Mouse (Mus musculus) limb, embryonic 15.5 days (tissue): ENCODE measurements at regions not wholly inside any gene's neighbourhood (a gene's known extent, or its start where the extent isn't known, plus 50 kb on each side); places are given as distances from the start of the nearest gene placed in this dataset.

Experiments used
- ATAC-seq: fragments of 200-750 bp; cut with Nextera tagmentation; 2 replicates; pipeline ENCODE4 v1.8.0; 2017; ENCODE audit warnings: low read depth, moderate TSS enrichment; ENCODE audit not compliant: insufficient number of reproducible peaks, low FRiP score, low TSS enrichment
- H3K27ac ChIP-seq: fragments of 300-500 bp; sonication (generic); 2 replicates; pipeline ENCODE4 v1.5.1; 2015; ENCODE audit warnings: moderate library complexity, mild to moderate bottlenecking, inconsistent platforms
- H3K27me3 ChIP-seq: fragments of 300-500 bp; sonication (generic); 2 replicates; pipeline ENCODE4 v1.6.1; 2015; ENCODE audit warnings: inconsistent platforms
- H3K36me3 ChIP-seq: fragments of 300-500 bp; sonication (generic); 2 replicates; pipeline ENCODE4 v1.6.1; 2015; ENCODE audit warnings: inconsistent platforms
- H3K4me1 ChIP-seq: fragments of 300-500 bp; sonication (generic); 2 replicates; pipeline ENCODE4 v1.6.1; 2015; ENCODE audit warnings: inconsistent platforms
- H3K4me2 ChIP-seq: fragments of 300-500 bp; sonication (generic); 2 replicates; pipeline ENCODE4 v1.6.1; 2015; ENCODE audit warnings: mild to moderate bottlenecking, inconsistent platforms
- H3K4me3 ChIP-seq: fragments of 300-500 bp; sonication (generic); 2 replicates; pipeline ENCODE4 v1.5.1; 2015; ENCODE audit warnings: mild to moderate bottlenecking, inconsistent platforms
- H3K9ac ChIP-seq: fragments of 300-500 bp; sonication (generic); 2 replicates; pipeline ENCODE4 v1.6.1; 2015; ENCODE audit warnings: inconsistent platforms
- H3K9me3 ChIP-seq: fragments of 300-500 bp; sonication (generic); 2 replicates; pipeline ENCODE4 v1.6.1; 2016; ENCODE audit warnings: inconsistent platforms
- WGBS: fragments of 180-500 bp; shearing (Covaris S2); methylation state at CpG from one replicate; pipeline ENCODE4 v1.1.7; 2015; 5-methylcytosine and 5-hydroxymethylcytosine counted together

GRCm38 (mm10) chr9:94219116-94219515 lies 318.8 kb downstream of the 1190002N15Rik start:
- Histone ChIP-seq H3K4me2 (no peak overlapping the region), H3K36me3 (no peaks in the 10 kb centered on the region), H3K4me1 (no peaks in the 10 kb centered on the region), H3K9me3 (no peaks in the 10 kb centered on the region), H3K27ac (no peak overlapping the region), H3K27me3 (no peaks in the 10 kb centered on the region), H3K9ac (no peak overlapping the region), H3K4me3 (no peak overlapping the region)
- WGBS = 79% methylated on average over 2 of the region's 2 CpGs
- ATAC-seq = no peak

GRCm38 (mm10) chr9:94216414-94217279 lies 321.2 kb downstream of the 1190002N15Rik start:
- no peak overlapping the region for H3K4me2 ChIP-seq
- no peaks in the 10 kb centered on the region for H3K4me1 ChIP-seq
- no peaks in the 10 kb centered on the region for H3K27me3 ChIP-seq
- H3K9ac ChIP-seq = no peak overlapping the region
- H3K4me3 ChIP-seq = no peak overlapping the region
- no peaks in the 10 kb centered on the region for H3K9me3 ChIP-seq
- no peaks in the 10 kb centered on the region for H3K36me3 ChIP-seq
- no peak for ATAC-seq
- H3K27ac ChIP-seq = no peak overlapping the region
- WGBS = 59% methylated on average over 8 of the region's 8 CpGs

- no peak overlapping the region for H3K27ac ChIP-seq
- H3K4me3 ChIP-seq = no peak overlapping the region
- H3K4me1 ChIP-seq = no peaks in the 10 kb centered on the region
- H3K27me3 ChIP-seq = no peaks in the 10 kb centered on the region
- no peaks in the 10 kb centered on the region for H3K36me3 ChIP-seq
- H3K4me2 ChIP-seq = no peak overlapping the region
- H3K9me3 ChIP-seq = no peaks in the 10 kb centered on the region
- no peak overlapping the region for H3K9ac ChIP-seq
- 65% methylated on average over 9 of the region's 9 CpGs for WGBS
- no peak for ATAC-seq
Observed at GRCm38 (mm10) chr9:94210467-94211249, 327.2 kb downstream of the 1190002N15Rik start.

GRCm38 (mm10) chr9:94208987-94209386 lies 328.9 kb downstream of the 1190002N15Rik start:
- whole genome bisulfite sequencing = 81% methylated on average over 3 of the region's 3 CpGs
- no peak overlapping the region for H3K4me2 ChIP-seq
- no peaks in the 10 kb centered on the region for H3K27me3 ChIP-seq
- ATAC-seq = no peak
- H3K4me1 ChIP-seq = no peaks in the 10 kb centered on the region
- no peak overlapping the region for H3K4me3 ChIP-seq
- H3K36me3 ChIP-seq = no peaks in the 10 kb centered on the region
- no peak overlapping the region for H3K27ac ChIP-seq
- H3K9me3 ChIP-seq = no peaks in the 10 kb centered on the region
- H3K9ac ChIP-seq = no peak overlapping the region

GRCm38 (mm10) chr9:94200892-94201291 lies 337.0 kb downstream of the 1190002N15Rik start:
- no peak overlapping the region for H3K4me3 ChIP-seq
- WGBS = 90% methylated on average over 1 of the region's 1 CpGs
- H3K27ac ChIP-seq = no peak overlapping the region
- no peaks in the 10 kb centered on the region for H3K27me3 ChIP-seq
- H3K4me2 ChIP-seq = no peak overlapping the region
- H3K9me3 ChIP-seq = no peaks in the 10 kb centered on the region
- no peak for ATAC-seq
- no peak overlapping the region for H3K9ac ChIP-seq
- no peaks in the 10 kb centered on the region for H3K36me3 ChIP-seq
- no peaks in the 10 kb centered on the region for H3K4me1 ChIP-seq

GRCm38 (mm10) chr9:94199864-94200263 lies 338.0 kb downstream of the 1190002N15Rik start:
- H3K4me3 ChIP-seq = no peak overlapping the region
- ATAC-seq = no peak
- no peaks in the 10 kb centered on the region for H3K36me3 ChIP-seq
- no peaks in the 10 kb centered on the region for H3K4me1 ChIP-seq
- WGBS = 91% methylated on average over 2 of the region's 2 CpGs
- no peaks in the 10 kb centered on the region for H3K27me3 ChIP-seq
- H3K4me2 ChIP-seq = no peak overlapping the region
- H3K27ac ChIP-seq = no peak overlapping the region
- H3K9ac ChIP-seq = no peak overlapping the region
- no peaks in the 10 kb centered on the region for H3K9me3 ChIP-seq

GRCm38 (mm10) chr9:94191083-94191482 lies 346.8 kb downstream of the 1190002N15Rik start:
- Histone ChIP-seq H3K4me3 (no peak overlapping the region), H3K4me2 (no peak overlapping the region), H3K27ac (no peak overlapping the region), H3K9ac (no peak overlapping the region), H3K4me1 (no peaks in the 10 kb centered on the region), H3K36me3 (no peaks in the 10 kb centered on the region), H3K9me3 (no peaks in the 10 kb centered on the region), H3K27me3 (no peaks in the 10 kb centered on the region)
- WGBS = 78% methylated on average over 3 of the region's 3 CpGs
- no peak for ATAC-seq

- Histone ChIP-seq H3K4me1 (no peaks in the 10 kb centered on the region), H3K27me3 (no peaks in the 10 kb centered on the region), H3K36me3 (no peaks in the 10 kb centered on the region), H3K9ac (no peak overlapping the region), H3K4me2 (no peak overlapping the region), H3K27ac (no peak overlapping the region), H3K4me3 (no peak overlapping the region), H3K9me3 (no peaks in the 10 kb centered on the region)
- ATAC-seq = no peak
- 63% methylated on average over 2 of the region's 2 CpGs for WGBS
Observed at GRCm38 (mm10) chr9:94189872-94190800, 347.7 kb downstream of the 1190002N15Rik start.

- Histone ChIP-seq H3K4me3 (no peak overlapping the region), H3K9me3 (no peaks in the 10 kb centered on the region), H3K27me3 (no peaks in the 10 kb centered on the region), H3K4me2 (no peak overlapping the region), H3K27ac (no peak overlapping the region), H3K9ac (no peak overlapping the region), H3K36me3 (no peaks in the 10 kb centered on the region), H3K4me1 (no peaks in the 10 kb centered on the region)
- no peak for ATAC-seq
Observed at GRCm38 (mm10) chr9:94188124-94188523, 349.8 kb downstream of the 1190002N15Rik start.

- no peaks in the 10 kb centered on the region for H3K9me3 ChIP-seq
- no peak overlapping the region for H3K9ac ChIP-seq
- ATAC-seq = no peak
- no peaks in the 10 kb centered on the region for H3K27me3 ChIP-seq
- no peaks in the 10 kb centered on the region for H3K4me1 ChIP-seq
- H3K27ac ChIP-seq = no peak overlapping the region
- H3K4me3 ChIP-seq = no peak overlapping the region
- 81% methylated on average over 2 of the region's 2 CpGs for WGBS
- H3K4me2 ChIP-seq = no peak overlapping the region
- no peaks in the 10 kb centered on the region for H3K36me3 ChIP-seq
Observed at GRCm38 (mm10) chr9:94169905-94170612, 367.8 kb downstream of the 1190002N15Rik start.

- 95% methylated on average over 1 of the region's 1 CpGs for WGBS
- no peaks in the 10 kb centered on the region for H3K27me3 ChIP-seq
- no peak overlapping the region for H3K27ac ChIP-seq
- H3K36me3 ChIP-seq = no peaks in the 10 kb centered on the region
- no peak for ATAC-seq
- no peak overlapping the region for H3K4me3 ChIP-seq
- no peaks in the 10 kb centered on the region for H3K9me3 ChIP-seq
- no peak overlapping the region for H3K4me2 ChIP-seq
- no peak overlapping the region for H3K9ac ChIP-seq
- H3K4me1 ChIP-seq = no peaks in the 10 kb centered on the region
Observed at GRCm38 (mm10) chr9:94163671-94164070, 374.2 kb downstream of the 1190002N15Rik start.
